Mouse (Mus musculus) kidney, postnatal 0 days (tissue): ENCODE measurements at regions not wholly inside any gene's neighbourhood (a gene's known extent, or its start where the extent isn't known, plus 50 kb on each side); places are given as distances from the start of the nearest gene placed in this dataset.
A peak's percentile ranks its signal among the peaks of the same experiment; 100 is the strongest.

Experiments
- ATAC-seq: fragments of 200-750 bp; cut with Nextera tagmentation; replicated peaks from 2 replicates; pipeline ENCODE4 v1.8.0; 2017; ENCODE audit warnings: low read depth, moderate number of reproducible peaks, moderate TSS enrichment, moderate library complexity; ENCODE audit not compliant: low FRiP score
- DNase-seq: peaks from one replicate; pipeline ENCODE4 v3.0.0-alpha.2; 2016; ENCODE audit warnings: low spot score
- H3K27ac ChIP-seq: fragments of 300-500 bp; sonication (generic); 2 replicates; pipeline ENCODE4 v1.5.1; 2014; ENCODE audit warnings: mild to moderate bottlenecking
- H3K27me3 ChIP-seq: fragments of 300-500 bp; sonication (generic); 2 replicates; pipeline ENCODE4 v1.6.1; 2014; ENCODE audit warnings: low read length, mixed read lengths; ENCODE audit not compliant: insufficient read depth
- H3K36me3 ChIP-seq: fragments of 300-500 bp; sonication (generic); 2 replicates; pipeline ENCODE4 v1.6.1; 2014; ENCODE audit warnings: low read length, mixed read lengths; ENCODE audit not compliant: insufficient read depth
- H3K4me1 ChIP-seq: fragments of 300-500 bp; sonication (generic); replicated peaks from 2 replicates; pipeline ENCODE4 v1.6.1; 2014; ENCODE audit warnings: antibody characterized with exemption, low read length, mixed read lengths; ENCODE audit not compliant: insufficient read depth
- H3K4me2 ChIP-seq: fragments of 300-500 bp; sonication (generic); 2 replicates; pipeline ENCODE4 v1.6.1; 2014; ENCODE audit warnings: mild to moderate bottlenecking, low read length, moderate library complexity, mixed read lengths
- H3K4me3 ChIP-seq: fragments of 300-500 bp; sonication (generic); replicated peaks from 2 replicates; pipeline ENCODE4 v1.5.1; 2014; ENCODE audit warnings: low read depth, low read length
- H3K9ac ChIP-seq: fragments of 300-500 bp; sonication (generic); 2 replicates; pipeline ENCODE4 v1.6.1; 2014; ENCODE audit warnings: low read depth, low read length
- H3K9me3 ChIP-seq: fragments of 300-500 bp; sonication (generic); replicated peaks from 2 replicates; pipeline ENCODE4 v1.6.1; 2016; ENCODE audit warnings: low read length, inconsistent platforms, mixed read lengths
- CTCF ChIP-seq: IDR thresholded peaks from 2 replicates; pipeline ENCODE4 v1.5.1; 2016; ENCODE audit warnings: antibody characterized with exemption, low read depth, mild to moderate bottlenecking, moderate library complexity
- WGBS: fragments of 180-500 bp; shearing (Covaris S2); extraction: QIAGEN DNeasy Blood & Tissue Kit; methylation state at CpG from one replicate; pipeline ENCODE4 v1.1.7; 2014; 5-methylcytosine and 5-hydroxymethylcytosine counted together

DNA sequence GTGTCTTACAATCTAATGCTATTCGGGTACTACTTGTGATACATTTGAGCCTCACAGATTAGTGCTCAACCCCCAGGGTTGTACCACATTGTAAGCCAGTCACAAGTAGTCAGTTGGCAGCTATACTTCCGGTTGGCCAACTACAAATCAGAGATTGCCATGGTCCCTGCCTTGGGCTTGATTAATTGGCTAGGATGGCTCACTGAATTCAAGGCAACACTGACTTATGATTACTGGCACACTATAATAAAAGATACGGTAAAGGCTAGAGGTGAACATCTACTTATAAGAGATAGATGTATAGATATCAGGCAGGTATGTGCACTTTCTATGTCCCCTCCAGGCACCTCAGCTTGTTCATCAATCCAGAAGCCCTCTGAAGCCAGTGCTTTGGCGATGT lies 325.4 kb upstream of the Pard3b start:
- Histone ChIP-seq H3K4me2 (no peak overlapping the region), H3K4me1 (no peaks in the 10 kb centered on the region), H3K4me3 (no peak overlapping the region), H3K9me3 (no peaks in the 10 kb centered on the region), H3K36me3 (no peaks in the 10 kb centered on the region), H3K9ac (no peak overlapping the region), H3K27ac (no peak overlapping the region), H3K27me3 (no peaks in the 10 kb centered on the region)
- DNase-seq (no peak), ATAC-seq (no peak)
- TF ChIP-seq CTCF = no peak
- WGBS = 95% methylated on average over 4 of the region's 4 CpGs

DNA sequence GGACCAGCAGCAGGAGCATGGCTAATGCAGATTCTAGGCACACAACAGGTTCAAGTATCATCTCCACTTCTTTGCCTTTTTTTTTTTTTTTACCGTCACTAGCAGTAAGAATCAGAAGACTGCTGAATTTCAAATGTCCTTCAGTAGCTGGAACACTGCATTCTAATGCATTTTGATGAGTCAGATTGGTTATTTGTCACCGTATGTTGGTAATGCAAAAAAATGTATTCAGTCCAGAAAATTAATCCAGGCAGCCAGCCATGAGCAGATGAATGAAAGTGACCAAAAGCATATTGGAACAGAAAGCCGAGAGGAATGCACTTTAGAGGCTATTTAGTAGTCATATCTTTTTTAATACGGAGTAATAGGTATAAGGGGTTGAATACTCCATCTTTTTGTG lies 322.4 kb upstream of the Pard3b start:
- no peak for TF ChIP-seq CTCF
- DNase-seq (no peak), ATAC-seq (no peak)
- no peaks in the 10 kb centered on the region for H3K4me1 ChIP-seq
- no peaks in the 10 kb centered on the region for H3K27me3 ChIP-seq
- no peak overlapping the region for H3K4me2 ChIP-seq
- H3K36me3 ChIP-seq = no peaks in the 10 kb centered on the region
- H3K9me3 ChIP-seq = no peaks in the 10 kb centered on the region
- no peak overlapping the region for H3K9ac ChIP-seq
- no peak overlapping the region for H3K27ac ChIP-seq
- H3K4me3 ChIP-seq = no peak overlapping the region
- 85% methylated on average over 4 of the region's 4 CpGs for WGBS

DNA sequence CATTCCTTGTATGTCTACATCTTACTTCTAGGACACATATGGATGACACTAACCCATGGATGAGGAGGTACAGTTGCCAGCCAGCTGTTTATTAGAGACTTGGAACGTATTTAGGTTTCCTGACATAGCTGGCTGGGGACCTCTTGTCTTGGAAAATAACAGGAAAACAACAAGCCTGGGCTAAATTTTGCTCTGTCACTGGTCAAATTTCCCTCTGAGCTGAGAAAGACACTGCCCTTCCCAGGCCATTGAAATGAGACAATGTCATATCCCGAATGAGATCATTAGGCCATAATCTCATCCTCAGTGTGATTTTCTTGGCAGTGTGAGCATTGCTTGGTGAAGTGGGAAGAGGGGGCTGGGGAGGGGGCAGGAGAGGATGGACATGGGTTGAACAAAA lies 321.9 kb upstream of the Pard3b start:
- WGBS = 74% methylated on average over 2 of the region's 2 CpGs
- Histone ChIP-seq H3K4me1 (no peaks in the 10 kb centered on the region), H3K9ac (no peak overlapping the region), H3K36me3 (no peaks in the 10 kb centered on the region), H3K9me3 (no peaks in the 10 kb centered on the region), H3K27ac (no peak overlapping the region), H3K4me3 (no peak overlapping the region), H3K27me3 (no peaks in the 10 kb centered on the region), H3K4me2 (no peak overlapping the region)
- ATAC-seq (no peak), DNase-seq (no peak)
- TF ChIP-seq CTCF = no peak

DNA sequence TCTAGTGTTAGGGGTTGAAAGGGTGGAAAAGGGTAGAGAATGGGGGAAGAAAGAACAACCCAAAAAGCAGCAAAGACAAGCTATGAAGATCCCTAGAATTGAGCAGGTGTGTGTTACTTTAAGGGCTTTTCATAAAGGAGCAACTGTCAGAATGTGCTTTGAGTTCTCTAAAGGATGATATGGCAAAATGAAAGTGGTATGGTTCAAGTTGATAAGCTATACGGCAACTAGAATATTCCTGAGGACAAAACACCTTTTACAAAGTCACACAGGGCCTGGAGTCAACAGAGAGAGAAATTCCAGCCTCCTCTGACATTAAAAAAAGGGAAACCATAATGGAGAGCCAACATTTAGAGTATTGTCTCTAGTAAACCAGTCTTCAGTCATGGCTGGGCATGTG lies 320.6 kb upstream of the Pard3b start:
- no peak for ATAC-seq
- no peaks in the 10 kb centered on the region for H3K4me1 ChIP-seq
- H3K9ac ChIP-seq = no peak overlapping the region
- no peak for TF ChIP-seq CTCF
- no peaks in the 10 kb centered on the region for H3K27me3 ChIP-seq
- WGBS = 94% methylated on average over 1 of the region's 1 CpGs
- DNase-seq = no peak
- H3K9me3 ChIP-seq = no peaks in the 10 kb centered on the region
- no peak overlapping the region for H3K4me2 ChIP-seq
- no peak overlapping the region for H3K4me3 ChIP-seq
- no peak overlapping the region for H3K27ac ChIP-seq
- no peaks in the 10 kb centered on the region for H3K36me3 ChIP-seq

DNA sequence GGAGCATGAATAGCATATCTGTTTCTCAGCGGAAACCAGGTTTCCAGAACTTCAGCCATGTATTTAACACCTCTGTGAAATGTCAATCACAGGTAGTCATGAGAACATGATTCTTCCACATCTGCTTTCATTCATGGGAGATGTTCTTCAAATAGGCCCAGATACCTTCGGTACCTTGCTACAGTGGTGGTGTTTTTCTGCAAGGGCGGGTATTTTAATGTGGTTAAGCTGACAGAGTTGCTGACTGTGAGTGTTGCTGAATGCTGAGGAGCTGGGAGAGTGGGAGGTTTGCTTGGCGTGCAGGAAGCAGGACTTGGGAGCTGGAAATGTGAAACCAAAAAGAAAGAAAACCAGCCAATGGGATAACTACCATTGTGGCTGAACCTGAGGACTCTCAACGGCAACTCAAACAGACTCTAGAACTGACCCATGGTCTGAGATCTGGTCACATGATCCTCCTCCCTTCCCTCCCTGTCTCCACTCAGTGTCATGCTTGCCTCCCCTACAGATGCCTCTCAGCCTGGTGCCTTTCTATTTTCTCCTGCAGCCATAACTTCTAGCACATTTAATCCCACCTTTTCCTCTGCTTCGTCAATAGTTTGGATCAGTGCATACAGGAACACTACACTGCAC lies 317.0 kb upstream of the Pard3b start:
- H3K9me3 ChIP-seq = no peaks in the 10 kb centered on the region
- H3K36me3 ChIP-seq = no peaks in the 10 kb centered on the region
- H3K4me2 ChIP-seq = no peak overlapping the region
- no peak for TF ChIP-seq CTCF
- no peak overlapping the region for H3K9ac ChIP-seq
- no peak overlapping the region for H3K27ac ChIP-seq
- H3K4me3 ChIP-seq = no peak overlapping the region
- H3K27me3 ChIP-seq = no peaks in the 10 kb centered on the region
- DNase-seq = peak; percentile 47
- WGBS = 46% methylated on average over 6 of the region's 6 CpGs
- H3K4me1 ChIP-seq = no peaks in the 10 kb centered on the region
- peak; percentile 78 for ATAC-seq

DNA sequence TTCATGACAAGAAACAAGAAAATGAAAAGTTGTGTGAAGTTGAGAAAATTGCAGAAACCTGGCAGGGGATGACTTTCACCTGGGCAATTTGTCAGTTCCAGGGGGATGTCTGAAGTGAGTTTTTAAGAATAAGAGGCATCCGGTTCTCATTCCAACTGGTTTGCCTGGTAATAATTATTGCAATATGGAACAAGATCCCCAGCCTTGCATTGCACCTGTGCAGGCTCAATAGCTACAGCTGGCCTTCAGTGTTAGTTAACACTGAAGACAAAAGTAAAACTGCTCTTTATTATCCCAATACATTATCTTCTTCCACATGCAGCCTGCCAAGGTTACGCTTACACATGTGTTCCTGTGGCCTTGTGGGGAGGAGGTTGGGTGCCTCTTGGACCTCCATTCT lies 307.2 kb upstream of the Pard3b start:
- Histone ChIP-seq H3K36me3 (no peaks in the 10 kb centered on the region), H3K9ac (no peak overlapping the region), H3K27me3 (no peaks in the 10 kb centered on the region), H3K4me1 (no peaks in the 10 kb centered on the region), H3K4me3 (no peak overlapping the region), H3K27ac (no peak overlapping the region), H3K4me2 (no peak overlapping the region), H3K9me3 (no peaks in the 10 kb centered on the region)
- no peak for ATAC-seq
- 91% methylated on average over 2 of the region's 2 CpGs for WGBS
- no peak for TF ChIP-seq CTCF
- DNase-seq = no peak

DNA sequence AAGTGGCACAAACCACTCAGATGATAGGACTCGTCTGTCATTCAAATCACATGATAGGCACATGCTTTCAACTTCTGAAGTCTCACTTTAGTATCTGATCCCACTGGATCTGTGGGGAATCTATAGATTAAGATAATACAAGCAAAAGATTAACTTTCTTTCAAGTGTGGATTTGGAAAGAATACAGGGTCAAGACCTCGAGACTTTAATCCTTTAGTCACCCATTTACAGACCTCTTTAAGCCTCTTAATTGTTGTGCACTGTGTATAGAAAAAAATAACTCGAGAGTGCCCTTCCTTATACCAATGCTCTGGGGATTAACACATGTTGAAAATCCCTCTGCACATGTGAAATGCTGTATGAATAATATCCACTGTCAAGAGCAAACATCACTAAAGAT lies 306.7 kb upstream of the Pard3b start:
- Histone ChIP-seq H3K4me1 (no peaks in the 10 kb centered on the region), H3K9ac (no peak overlapping the region), H3K9me3 (no peaks in the 10 kb centered on the region), H3K4me3 (no peak overlapping the region), H3K27me3 (no peaks in the 10 kb centered on the region), H3K27ac (no peak overlapping the region), H3K4me2 (no peak overlapping the region), H3K36me3 (no peaks in the 10 kb centered on the region)
- no peak for TF ChIP-seq CTCF
- DNase-seq = no peak
- 64% methylated on average over 3 of the region's 3 CpGs for WGBS
- no peak for ATAC-seq
